Mouse (Mus musculus) kidney, embryonic 16.5 days (tissue): ENCODE data around the gene Zfp652. TPM values are rescaled to one million over a fixed set of nuclear protein-coding genes. Genes with fewer than 3 reads are reported as not detected.
"Not testable (repeated sequence)": the region's sequence is repeated elsewhere in the genome, so short reads cannot be mapped to it uniquely, and the experiment has no call there.

Source experiments
- ATAC-seq: fragments of 200-750 bp; cut with Nextera tagmentation; 2 replicates; pipeline ENCODE4 v1.8.0; 2017; ENCODE audit warnings: moderate TSS enrichment; ENCODE audit not compliant: low FRiP score, low TSS enrichment
- H3K27ac ChIP-seq: fragments of 300-500 bp; sonication (generic); 2 replicates; pipeline ENCODE4 v1.5.1; 2014; ENCODE audit warnings: low read length
- H3K27me3 ChIP-seq: fragments of 300-500 bp; sonication (generic); 2 replicates; pipeline ENCODE4 v1.6.1; 2014; ENCODE audit warnings: low read length, control low read depth, mixed read lengths; ENCODE audit not compliant: insufficient read depth
- H3K36me3 ChIP-seq: fragments of 300-500 bp; sonication (generic); 2 replicates; pipeline ENCODE4 v1.6.1; 2014; ENCODE audit warnings: low read length, control low read depth, mixed read lengths; ENCODE audit not compliant: insufficient read depth
- H3K4me1 ChIP-seq: fragments of 300-500 bp; sonication (generic); 2 replicates; pipeline ENCODE4 v1.6.1; 2014; ENCODE audit warnings: low read length, control low read depth, mixed read lengths; ENCODE audit not compliant: insufficient read depth
- H3K4me2 ChIP-seq: fragments of 300-500 bp; sonication (generic); replicated peaks from 2 replicates; pipeline ENCODE4 v1.6.1; 2014; ENCODE audit warnings: low read depth, low read length
- H3K4me3 ChIP-seq: fragments of 300-500 bp; sonication (generic); 2 replicates; pipeline ENCODE4 v1.5.1; 2014; ENCODE audit warnings: mild to moderate bottlenecking, low read length
- H3K9ac ChIP-seq: fragments of 300-500 bp; sonication (generic); replicated peaks from 2 replicates; pipeline ENCODE4 v1.6.1; 2014; ENCODE audit warnings: low read length
- H3K9me3 ChIP-seq: fragments of 300-500 bp; sonication (generic); 2 replicates; pipeline ENCODE4 v1.6.1; 2016; ENCODE audit warnings: low read length, control low read depth
- WGBS: fragments of 180-500 bp; shearing (Covaris S2); extraction: QIAGEN DNeasy Blood & Tissue Kit; methylation state at CpG from one replicate; pipeline ENCODE4 v1.1.7; 2014; 5-methylcytosine and 5-hydroxymethylcytosine counted together
- polyA plus RNA-seq: library from polyadenylated mRNA; unstranded; fragments of >200 nt; fragmentation: Nextera tagmentation; extraction: Ambion mirVana; gene quantifications from 2 replicates; pipeline ENCODE4 v1.2.1, GENCODE M21; 2015

Zfp652 gene
- polyA plus RNA-seq, 1 experiment from 2014 or later, result 24.0 TPM

- H3K4me2 ChIP-seq, result no peak overlapping the region; the same call in 1 of the 2 replicates
- no peak for ATAC-seq
- H3K4me1 ChIP-seq, result no peaks in the 10 kb centered on the region
- H3K4me3 ChIP-seq, result no peak overlapping the region
- WGBS, result 20% methylated on average over 7 of the region's 7 CpGs
- no peak overlapping the region for H3K9ac ChIP-seq
- no peaks in the 10 kb centered on the region for H3K36me3 ChIP-seq
- no peak overlapping the region for H3K27ac ChIP-seq
- no peaks in the 10 kb centered on the region for H3K27me3 ChIP-seq
- no peaks in the 10 kb centered on the region for H3K9me3 ChIP-seq
These were observed 163.8 kb downstream of the Zfp652 start for GRCm38 (mm10) chr11:95876296-95876695.

DNA sequence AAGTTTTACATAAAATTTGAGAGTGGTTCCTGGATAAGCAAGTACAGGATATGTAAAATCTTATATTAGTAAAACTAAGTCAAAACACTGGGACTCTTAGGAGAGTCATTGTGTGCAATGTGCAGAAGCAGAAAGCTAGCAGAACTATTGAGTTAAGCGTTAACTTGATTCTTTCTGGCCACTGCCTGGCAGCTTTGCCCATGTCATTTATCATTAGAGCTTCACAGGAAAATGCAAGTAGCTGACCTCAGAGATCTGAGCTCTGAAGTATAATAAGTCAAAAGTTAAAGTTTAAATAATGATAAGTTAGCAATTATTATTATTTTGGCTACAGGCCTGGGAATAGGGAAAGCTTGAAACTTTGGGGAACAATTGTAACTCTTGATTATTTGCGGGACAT lies 167.4 kb downstream of the Zfp652 start:
- not testable (repeated sequence) for H3K27ac ChIP-seq, H3K4me1 ChIP-seq, H3K4me2 ChIP-seq, H3K36me3 ChIP-seq, H3K27me3 ChIP-seq, ATAC-seq, H3K4me3 ChIP-seq, H3K9ac ChIP-seq, H3K9me3 ChIP-seq
- WGBS, result 70% methylated on average over 2 of the region's 2 CpGs

Other genes with a start within 250 kb of the Zfp652 start
- 0.36 and 0.62 TPM in 2 replicates for gene Nxph3, start 198.1 kb upstream of the Zfp652 start, polyA plus RNA-seq
- gene Ngfr, start 124.9 kb upstream of the Zfp652 start, polyA plus RNA-seq, result 29.7 and 29.9 TPM in 2 replicates
- gene Phb, start 45.7 kb upstream of the Zfp652 start, polyA plus RNA-seq, result 258 and 288 TPM in 2 replicates
- 1.1 and 1.8 TPM in 2 replicates for gene B130006D01Rik, start 10.9 kb downstream of the Zfp652 start, polyA plus RNA-seq
- gene Phospho1, start 111.8 kb downstream of the Zfp652 start, polyA plus RNA-seq, result not detected in 2 replicates
- gene Gngt2, start 124.5 kb downstream of the Zfp652 start, polyA plus RNA-seq, result 21.0 and 24.2 TPM in 2 replicates
- gene Abi3, start 129.8 kb downstream of the Zfp652 start, polyA plus RNA-seq, result 11.7 and 14.1 TPM in 2 replicates
- gene B4galnt2, start 202.2 kb downstream of the Zfp652 start, polyA plus RNA-seq, result 1.4 and 1.9 TPM in 2 replicates